Mouse (Mus musculus) hindbrain, embryonic 15.5 days (tissue): ENCODE data around the gene Frg2f1. TPM values are rescaled to one million over a fixed set of nuclear protein-coding genes. Genes with fewer than 3 reads are reported as not detected.
"Not testable (repeated sequence)": the region's sequence is repeated elsewhere in the genome, so short reads cannot be mapped to it uniquely, and the experiment has no call there.

Experiments used
- ATAC-seq: fragments of 200-750 bp; cut with Nextera tagmentation; 2 replicates; pipeline ENCODE4 v1.8.0; 2017; ENCODE audit warnings: low read depth, moderate number of reproducible peaks, moderate TSS enrichment; ENCODE audit not compliant: low FRiP score
- H3K27ac ChIP-seq: fragments of 300-500 bp; sonication (generic); replicated peaks from 2 replicates; pipeline ENCODE4 v1.5.1; 2015; ENCODE audit warnings: mild to moderate bottlenecking, inconsistent platforms
- H3K27me3 ChIP-seq: fragments of 300-500 bp; sonication (generic); 2 replicates; pipeline ENCODE4 v1.6.1; 2015; ENCODE audit warnings: control low read depth, inconsistent platforms
- H3K36me3 ChIP-seq: fragments of 300-500 bp; sonication (generic); 2 replicates; pipeline ENCODE4 v1.6.1; 2015; ENCODE audit warnings: control low read depth, inconsistent platforms
- H3K4me1 ChIP-seq: fragments of 300-500 bp; sonication (generic); replicated peaks from 2 replicates; pipeline ENCODE4 v1.6.1; 2015; ENCODE audit warnings: control low read depth, inconsistent platforms
- H3K4me2 ChIP-seq: fragments of 300-500 bp; sonication (generic); 2 replicates; pipeline ENCODE4 v1.6.1; 2015; ENCODE audit warnings: moderate library complexity, mild to moderate bottlenecking, inconsistent platforms
- H3K4me3 ChIP-seq: fragments of 300-500 bp; sonication (generic); 2 replicates; pipeline ENCODE4 v1.5.1; 2015; ENCODE audit warnings: mild to moderate bottlenecking, inconsistent platforms
- H3K9ac ChIP-seq: fragments of 300-500 bp; sonication (generic); 2 replicates; pipeline ENCODE4 v1.6.1; 2015; ENCODE audit warnings: inconsistent platforms
- H3K9me3 ChIP-seq: fragments of 300-500 bp; sonication (generic); 2 replicates; pipeline ENCODE4 v1.6.1; 2016; ENCODE audit warnings: control low read depth, inconsistent platforms
- WGBS: fragments of 180-500 bp; shearing (Covaris S2); methylation state at CpG from one replicate; pipeline ENCODE4 v1.1.7; 2015; 5-methylcytosine and 5-hydroxymethylcytosine counted together
- polyA plus RNA-seq: library from polyadenylated mRNA; unstranded; fragments of >200 nt; fragmentation: Nextera tagmentation; extraction: Ambion mirVana; gene quantifications from 2 replicates; pipeline ENCODE4 v1.2.1, GENCODE M21; 2015

Gene Frg2f1
- polyA plus RNA-seq, 1 experiment from 2014 or later = 11.1 TPM

DNA sequence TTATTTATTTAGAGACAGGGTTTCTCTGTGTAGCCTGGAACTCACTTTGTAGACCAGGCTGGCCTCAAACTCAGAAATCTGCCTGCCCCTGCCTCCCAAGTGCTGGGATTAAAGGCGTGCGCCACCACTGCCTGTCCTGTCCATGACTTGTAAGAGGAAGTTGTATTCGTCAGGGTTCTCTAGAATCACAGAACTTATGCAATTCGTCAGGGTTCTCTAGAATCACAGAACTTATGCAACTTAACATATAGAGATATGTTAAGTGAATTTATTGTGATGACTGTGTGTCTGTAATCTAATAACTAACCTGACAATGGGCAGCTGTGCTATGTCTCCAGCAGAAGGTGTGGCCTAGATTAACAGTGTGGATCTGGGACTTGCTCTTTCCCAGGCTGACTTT lies 2.7 kb downstream of the Frg2f1 start, which contains the start of gene Foxj3:
TSS of gene Foxj3 (plus strand) at position 390 of the 400 bp plus-strand sequence.
- not testable (repeated sequence) for H3K27ac ChIP-seq, H3K27me3 ChIP-seq, ATAC-seq, H3K36me3 ChIP-seq, H3K4me3 ChIP-seq, H3K9ac ChIP-seq, H3K9me3 ChIP-seq, H3K4me2 ChIP-seq
- H3K4me1 ChIP-seq = peaks cover 24% of the 10 kb centered on the region
- WGBS = 93% methylated on average over 4 of the region's 4 CpGs

- H3K9me3 ChIP-seq = no peaks in the 10 kb centered on the region
- ATAC-seq = no peak
- no peak overlapping the region for H3K4me2 ChIP-seq
- no peak overlapping the region for H3K4me3 ChIP-seq
- H3K9ac ChIP-seq = no peak overlapping the region
- H3K27ac ChIP-seq = no peak overlapping the region
- no peaks in the 10 kb centered on the region for H3K27me3 ChIP-seq
- peaks cover 12% of the 10 kb centered on the region for H3K4me1 ChIP-seq
- no peaks in the 10 kb centered on the region for H3K36me3 ChIP-seq
- WGBS = 52% methylated on average over 4 of the region's 4 CpGs
Measured at GRCm38 (mm10) chr4:119535103-119535502, 4.2 kb downstream of the Frg2f1 start.

DNA sequence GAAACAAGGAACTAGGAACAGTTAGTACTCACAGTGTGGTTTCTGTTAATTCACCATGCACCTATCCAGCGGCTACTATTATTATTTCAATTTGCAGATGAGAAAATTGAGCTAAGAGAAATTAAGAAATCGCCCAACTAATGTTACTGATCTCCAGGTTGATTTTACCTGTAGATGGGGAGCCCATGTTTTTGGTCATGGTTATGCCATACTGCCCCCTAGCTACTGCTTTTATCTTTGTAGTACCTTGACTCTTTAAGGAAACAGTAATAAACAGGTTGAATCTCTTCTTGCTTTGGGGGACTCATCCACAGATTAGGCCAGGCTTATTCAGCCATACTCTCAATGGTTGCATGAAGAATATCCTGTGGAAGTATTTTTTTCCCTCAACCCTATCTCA lies 7.5 kb downstream of the Frg2f1 start:
- Histone ChIP-seq H3K36me3 (no peaks in the 10 kb centered on the region), H3K27ac (no peak overlapping the region), H3K4me3 (no peak overlapping the region), H3K4me2 (no peak overlapping the region), H3K9ac (no peak overlapping the region), H3K4me1 (no peaks in the 10 kb centered on the region), H3K9me3 (no peaks in the 10 kb centered on the region), H3K27me3 (no peaks in the 10 kb centered on the region)
- 61% methylated on average over 2 of the region's 2 CpGs for WGBS
- no peak for ATAC-seq

GRCm38 (mm10) chr4:119526329-119526845 lies 12.9 kb downstream of the Frg2f1 start:
- H3K9ac ChIP-seq = no peak overlapping the region
- no peak for ATAC-seq
- H3K4me3 ChIP-seq = no peak overlapping the region

DNA sequence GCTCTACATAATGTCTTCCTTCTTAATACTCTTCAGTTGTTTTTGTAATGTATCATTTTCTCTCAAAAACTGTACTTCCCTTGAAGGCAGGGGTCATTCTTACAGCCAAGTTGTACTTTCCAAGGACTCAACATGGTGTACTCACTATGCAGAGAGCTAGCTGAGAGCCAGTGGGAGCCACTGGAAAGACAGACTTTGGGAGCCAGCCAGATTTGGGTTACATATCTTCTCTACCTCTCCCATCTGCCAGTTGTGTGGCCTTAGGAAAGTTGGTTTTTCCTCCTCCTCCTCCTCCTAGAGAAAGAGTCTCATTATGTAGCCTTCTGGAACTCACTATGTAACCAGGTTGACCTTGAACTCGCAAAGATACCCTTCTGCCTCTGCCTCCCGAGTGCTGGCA lies 14.9 kb downstream of the Frg2f1 start:
- Histone ChIP-seq H3K4me3 (no peak overlapping the region), H3K27ac (peak overlapping the region; percentile 79), H3K9me3 (no peaks in the 10 kb centered on the region), H3K4me1 (peaks cover 16% of the 10 kb centered on the region), H3K36me3 (no peaks in the 10 kb centered on the region), H3K9ac (no peak overlapping the region), H3K27me3 (no peaks in the 10 kb centered on the region), H3K4me2 (0 out of 2 replicates have a peak overlapping the region, but pooled peaks have one; percentile 3)
- ATAC-seq = no peak
- WGBS = 86% methylated on average over 2 of the region's 2 CpGs

More at GRCm38 (mm10) chr4:119526329-119526845, 12.9 kb downstream of the Frg2f1 start:
- Histone ChIP-seq H3K27ac (no peak overlapping the region), H3K4me1 (peaks cover 16% of the 10 kb centered on the region), H3K4me2 (no peak overlapping the region), H3K36me3 (no peaks in the 10 kb centered on the region), H3K9me3 (no peaks in the 10 kb centered on the region), H3K27me3 (no peaks in the 10 kb centered on the region)

DNA sequence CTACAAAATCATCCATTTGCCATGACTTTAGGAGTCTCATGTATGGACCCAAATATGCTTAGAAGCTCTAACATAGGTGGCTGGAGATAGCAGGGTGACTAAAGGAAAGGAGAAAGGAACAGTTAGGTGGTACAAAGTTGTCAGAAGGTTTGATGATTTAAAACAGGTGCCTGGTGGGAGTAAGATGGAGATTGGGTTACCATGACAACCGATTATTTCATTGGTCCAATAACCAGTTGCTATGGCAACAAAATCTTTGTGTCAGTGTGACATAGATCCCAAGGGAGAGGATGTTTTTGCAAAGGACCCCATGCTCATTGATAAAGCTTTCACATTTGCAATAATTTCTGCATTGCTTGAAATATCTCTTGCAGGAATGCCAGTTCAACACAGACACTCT lies 15.3 kb downstream of the Frg2f1 start:
- Histone ChIP-seq H3K4me3 (no peak overlapping the region), H3K27ac (peak overlapping the region; percentile 79), H3K4me1 (peaks cover 16% of the 10 kb centered on the region), H3K36me3 (no peaks in the 10 kb centered on the region), H3K27me3 (no peaks in the 10 kb centered on the region), H3K9ac (no peak overlapping the region), H3K4me2 (peak overlapping the region; percentile 14; the same call in 1 of the 2 replicates), H3K9me3 (no peaks in the 10 kb centered on the region)
- peak; percentile 61; the same call in 1 of the 2 replicates for ATAC-seq
- WGBS = 72% methylated on average over 1 of the region's 1 CpGs

- ATAC-seq = peak; percentile 65; the same call in 1 of the 2 replicates
- no peak overlapping the region for H3K9ac ChIP-seq
- no peaks in the 10 kb centered on the region for H3K27me3 ChIP-seq
- H3K4me3 ChIP-seq = no peak overlapping the region
- peak overlapping the region; percentile 14; the same call in 1 of the 2 replicates for H3K4me2 ChIP-seq
- peak overlapping the region; percentile 79 for H3K27ac ChIP-seq
- H3K4me1 ChIP-seq = peaks cover 16% of the 10 kb centered on the region
- H3K9me3 ChIP-seq = no peaks in the 10 kb centered on the region
- H3K36me3 ChIP-seq = no peaks in the 10 kb centered on the region
- 51% methylated on average over 4 of the region's 4 CpGs for WGBS
Measured at GRCm38 (mm10) chr4:119523575-119523974, 15.8 kb downstream of the Frg2f1 start.

GRCm38 (mm10) chr4:119512731-119513141 lies 26.6 kb downstream of the Frg2f1 start:
- WGBS = 68% methylated on average over 3 of the region's 3 CpGs
- ATAC-seq = no peak

DNA sequence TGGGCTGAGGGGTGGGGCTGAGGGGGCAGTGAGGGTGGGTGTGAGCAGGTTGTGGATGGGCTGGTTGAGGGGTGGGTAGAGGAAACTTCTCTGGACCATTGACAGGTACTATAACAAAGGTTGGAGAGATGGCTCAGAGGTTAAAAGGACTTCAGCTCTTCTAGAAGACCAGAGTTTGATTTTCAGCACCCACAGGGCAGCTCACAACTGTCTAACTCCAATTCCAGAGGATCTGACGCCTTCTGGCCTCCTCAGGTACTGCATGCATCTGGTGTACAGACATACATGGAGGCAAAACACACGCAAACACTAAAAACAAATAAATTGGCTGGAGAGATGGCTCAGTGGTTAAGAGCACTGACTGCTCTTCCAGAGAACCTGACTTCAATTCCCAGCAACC lies 27.7 kb downstream of the Frg2f1 start:
- Histone ChIP-seq H3K4me1 (no peaks in the 10 kb centered on the region), H3K27me3 (no peaks in the 10 kb centered on the region), H3K27ac (no peak overlapping the region), H3K9me3 (no peaks in the 10 kb centered on the region), H3K4me3 (no peak overlapping the region), H3K36me3 (no peaks in the 10 kb centered on the region), H3K4me2 (no peak overlapping the region), H3K9ac (no peak overlapping the region)
- ATAC-seq = no peak
- 66% methylated on average over 2 of the region's 2 CpGs for WGBS

More at GRCm38 (mm10) chr4:119512731-119513141, 26.6 kb downstream of the Frg2f1 start:
- Histone ChIP-seq H3K4me3 (no peak overlapping the region), H3K4me2 (no peak overlapping the region), H3K27ac (no peak overlapping the region), H3K36me3 (no peaks in the 10 kb centered on the region), H3K9me3 (no peaks in the 10 kb centered on the region), H3K4me1 (no peaks in the 10 kb centered on the region), H3K9ac (no peak overlapping the region), H3K27me3 (no peaks in the 10 kb centered on the region)

DNA sequence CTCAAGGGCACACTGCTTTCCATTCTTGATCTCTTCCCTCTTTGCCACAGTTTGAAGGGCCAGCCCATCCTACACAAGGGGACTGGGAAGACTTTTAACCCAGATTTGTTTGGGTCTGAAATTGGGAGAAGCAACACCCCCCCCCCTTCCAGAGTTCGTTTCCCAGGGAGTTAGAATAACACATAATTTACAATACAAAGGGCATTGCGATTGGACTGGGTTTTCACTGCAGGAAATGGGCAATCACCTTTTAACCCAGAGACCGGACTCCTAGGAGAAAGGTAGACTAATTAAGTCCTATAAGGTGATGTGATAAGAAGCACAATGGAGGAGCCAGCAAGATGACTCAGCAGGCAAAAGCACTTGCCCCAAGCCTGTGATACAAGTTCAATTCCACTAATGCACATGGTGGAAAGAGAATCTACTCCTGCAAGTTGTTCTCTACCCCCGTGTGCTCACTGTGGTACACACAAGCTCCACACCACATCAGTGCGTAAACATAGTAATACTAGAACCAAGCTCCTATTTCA lies 40.9 kb downstream of the Frg2f1 start:
- Histone ChIP-seq H3K36me3 (no peaks in the 10 kb centered on the region), H3K27ac (no peak overlapping the region), H3K4me1 (no peaks in the 10 kb centered on the region), H3K4me3 (no peak overlapping the region), H3K9ac (no peak overlapping the region), H3K4me2 (no peak overlapping the region), H3K9me3 (no peaks in the 10 kb centered on the region), H3K27me3 (no peaks in the 10 kb centered on the region)
- no peak for ATAC-seq
- WGBS = 65% methylated on average over 5 of the region's 5 CpGs

DNA sequence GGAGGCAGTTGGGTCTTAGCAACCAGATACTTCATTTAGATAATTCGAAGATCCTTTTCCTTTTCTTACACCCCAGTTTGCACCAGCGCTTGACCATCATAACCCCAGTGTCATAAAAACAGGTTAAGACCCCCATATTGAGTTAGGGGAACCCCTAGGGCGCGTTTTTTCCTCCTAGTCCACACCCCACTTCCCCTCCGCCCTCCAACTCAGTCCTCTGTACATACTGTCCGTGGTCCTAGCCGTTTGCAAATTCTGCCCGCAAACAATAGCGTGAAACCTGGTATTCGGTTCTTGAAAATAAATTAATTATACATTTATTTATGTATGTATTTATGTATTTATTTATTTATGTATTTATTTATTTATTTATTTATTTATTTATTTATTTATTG lies 46.4 kb downstream of the Frg2f1 start:
- Histone ChIP-seq H3K9me3 (no peaks in the 10 kb centered on the region), H3K4me2 (peak overlapping the region; percentile 85)
- peak; percentile 45; the same call in 1 of the 2 replicates for ATAC-seq

DNA sequence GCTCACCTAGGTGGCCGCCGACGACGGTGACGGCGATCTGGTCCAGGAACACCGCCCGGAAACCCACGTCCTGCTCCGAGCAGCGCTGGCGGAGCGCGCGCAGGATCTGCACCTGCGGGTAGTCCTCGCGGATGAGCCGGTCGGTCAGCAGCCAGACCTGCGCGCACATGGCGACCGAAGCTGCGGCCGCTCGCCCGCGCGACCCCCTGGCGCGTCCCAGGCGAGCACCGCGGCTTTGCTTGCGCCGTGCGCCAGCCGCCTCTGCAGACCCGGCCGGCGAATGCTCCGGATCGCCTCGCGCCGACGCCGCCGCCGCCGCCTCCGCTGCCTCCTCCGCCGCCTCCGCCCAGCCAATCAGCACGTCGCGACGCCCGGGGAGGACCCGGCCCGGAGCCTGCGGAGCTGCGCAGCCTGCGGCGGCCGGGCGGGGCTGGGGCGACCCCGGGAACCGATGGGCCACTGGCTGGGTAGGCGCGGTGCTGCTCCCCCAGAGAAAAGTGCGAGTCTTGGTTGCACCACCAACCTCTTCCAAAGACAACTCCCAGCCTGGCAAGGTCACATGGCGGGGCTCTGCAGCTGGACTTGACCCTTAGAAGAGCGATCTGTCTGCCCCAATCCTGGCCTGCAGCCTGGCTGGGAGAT lies 46.9 kb downstream of the Frg2f1 start, which contains the start of gene Rimkla:
TSS of gene Rimkla (minus strand) at position 338 of the 642 bp plus-strand sequence.
- peaks cover 26% of the 10 kb centered on the region for H3K4me1 ChIP-seq
- no peaks in the 10 kb centered on the region for H3K27me3 ChIP-seq
- under 1% methylated on average over 63 of the region's 77 CpGs for WGBS
- H3K36me3 ChIP-seq = no peaks in the 10 kb centered on the region
- H3K4me3 ChIP-seq = peak within 1 kb of the TSS; percentile 72
- H3K9me3 ChIP-seq = no peaks in the 10 kb centered on the region
- peak within 1 kb of the TSS; percentile 81 for H3K27ac ChIP-seq
- peak within 1 kb of the TSS; percentile 71 for H3K9ac ChIP-seq
- ATAC-seq = peak; percentile 91
- peak within 1 kb of the TSS; percentile 85 for H3K4me2 ChIP-seq

More for the DNA sequence above, 46.4 kb downstream of the Frg2f1 start:
- no peaks in the 10 kb centered on the region for H3K36me3 ChIP-seq
- 35% methylated on average over 10 of the region's 10 CpGs for WGBS
- peak overlapping the region; percentile 81 for H3K27ac ChIP-seq
- H3K27me3 ChIP-seq = no peaks in the 10 kb centered on the region
- peaks cover 26% of the 10 kb centered on the region for H3K4me1 ChIP-seq
- peak overlapping the region; percentile 72 for H3K4me3 ChIP-seq
- H3K9ac ChIP-seq = peak overlapping the region; percentile 71
